In genomic region chr4:41304302-41304701, GRCm38 (mm10) we compare ENCODE assay signal across 11 mouse cellular contexts. TPM values are rescaled to one million over a fixed set of nuclear protein-coding genes. Genes with fewer than 3 reads are reported as not detected.
DNase-seq lines count a peak whose midpoint lies in the region; ATAC-seq lines count a peak whose summit lies in the region.
"Had no signal": no experiment of that assay in that cellular context is flagged by ENCODE, and none has a peak within 500 bp of the region (broad histone marks: within the 10 kb centered on the region; RNA-seq: fewer than 3 reads in every experiment).

No protein-coding gene starts in this region.

- no peaks in the 10 kb centered on the region for H3K27me3 ChIP-seq in megakaryocyte, embryonic 14.5 days (replicated peaks)
- H3K27me3 ChIP-seq: neural tube, embryonic 13.5 days had no signal

- peaks cover 99% of the 10 kb centered on the region for H3K36me3 ChIP-seq in megakaryocyte, embryonic 14.5 days (replicated peaks; ENCODE audit: low read length)

- H3K4me1 ChIP-seq in megakaryocyte, embryonic 14.5 days = peaks cover 66% of the 10 kb centered on the region
- H3K4me1 ChIP-seq: neural tube, embryonic 13.5 days had no signal

- no peak for DNase-seq in cerebellum, postnatal 36 days
- peak; percentile 38 to 48 for DNase-seq in left cerebral cortex, postnatal 14 days (ENCODE audit: low spot score in 2 of 2)
- DNase-seq in left cerebral cortex, adult 11 months (ENCODE audit: low spot score) = no peak
- no peak for DNase-seq in urinary bladder, postnatal 10 days (ENCODE audit: low spot score)
- no peak for DNase-seq in cerebellum, adult 11 months
- DNase-seq: kidney, adult 8-10 months; lung, adult 2 months had no signal

- intact Hi-C loops in left cerebral cortex, postnatal 14 days (cut with DNase I) = no loop called here

- ATAC-seq in cerebellum, adult (ENCODE audit: insufficient number of reproducible peaks, low FRiP score, low TSS enrichment) = 0 out of 2 replicates have a peak, but pooled peaks have one; percentile 45
- ATAC-seq in activated CD4-positive, CD25-positive, alpha-beta regulatory T cell, adult 4 months = peak; percentile 55

- H3K4me3 ChIP-seq in megakaryocyte, embryonic 14.5 days (replicated peaks) = peak overlapping the region; percentile 6
- H3K4me3 ChIP-seq: neural tube, embryonic 13.5 days had no signal

- no peaks in the 10 kb centered on the region for H3K9me3 ChIP-seq in megakaryocyte, embryonic 14.5 days
- H3K9me3 ChIP-seq: neural tube, embryonic 13.5 days had no signal

RNA-seq across cellular contexts. Expression of gene Dcaf12, which starts 10.4 kb away (rescaled TPM):
- 10 to 100 TPM; 52.7 to 55.3 TPM for total RNA-seq in left cerebral cortex, postnatal 14 days (2021)
- polyA plus RNA-seq in activated CD4-positive, CD25-positive, alpha-beta regulatory T cell, adult 4 months (2017; shearing (Covaris generic)) = 10 to 100 TPM; 24.4 to 28.0 TPM
- polyA plus RNA-seq in megakaryocyte, embryonic 14.5 days (2012; ENCODE audit: insufficient read depth, low replicate concordance) = 21.1 and 26.3 TPM in 2 replicates

RNA-seq across cellular contexts. Expression of gene Ubap2, which starts 29.4 kb away (rescaled TPM):
- total RNA-seq in left cerebral cortex, postnatal 14 days (2021) = 10 to 100 TPM; 46.1 to 47.6 TPM
- polyA plus RNA-seq in activated CD4-positive, CD25-positive, alpha-beta regulatory T cell, adult 4 months (2017; shearing (Covaris generic)) = 10 to 100 TPM; 18.2 to 23.7 TPM
- 277 and 564 TPM in 2 replicates for polyA plus RNA-seq in megakaryocyte, embryonic 14.5 days (2012; ENCODE audit: insufficient read depth, low replicate concordance)

RNA-seq across cellular contexts. Expression of gene Ubap1, which starts 44.5 kb away (rescaled TPM):
- total RNA-seq in left cerebral cortex, postnatal 14 days (2021) = 10 to 100 TPM; 42.1 to 45.7 TPM
- 10 to 100 TPM; 25.5 to 36.2 TPM for polyA plus RNA-seq in activated CD4-positive, CD25-positive, alpha-beta regulatory T cell, adult 4 months (2017; shearing (Covaris generic))
- 5.1 and 28.5 TPM in 2 replicates for polyA plus RNA-seq in megakaryocyte, embryonic 14.5 days (2012; ENCODE audit: insufficient read depth, low replicate concordance)

Comparison
In these comparisons a context has a peak if more than half of its experiments do, and no peak if none do; other contexts are left out.
1. DNase-seq: peak in left cerebral cortex, postnatal 14 days (2 of 2); none in cerebellum, postnatal 36 days (0 of 2), left cerebral cortex, adult 11 months (single experiment), urinary bladder, postnatal 10 days (single experiment) and cerebellum, adult 11 months (single experiment).
2. RNA of gene Ubap2, which starts 29.4 kb away (polyA plus RNA-seq): 277 to 564 TPM in megakaryocyte, embryonic 14.5 days; 18.2 to 23.7 TPM in activated CD4-positive, CD25-positive, alpha-beta regulatory T cell, adult 4 months; every median in the first group is over 10 times any median in the second.